In the genomic region with DNA sequence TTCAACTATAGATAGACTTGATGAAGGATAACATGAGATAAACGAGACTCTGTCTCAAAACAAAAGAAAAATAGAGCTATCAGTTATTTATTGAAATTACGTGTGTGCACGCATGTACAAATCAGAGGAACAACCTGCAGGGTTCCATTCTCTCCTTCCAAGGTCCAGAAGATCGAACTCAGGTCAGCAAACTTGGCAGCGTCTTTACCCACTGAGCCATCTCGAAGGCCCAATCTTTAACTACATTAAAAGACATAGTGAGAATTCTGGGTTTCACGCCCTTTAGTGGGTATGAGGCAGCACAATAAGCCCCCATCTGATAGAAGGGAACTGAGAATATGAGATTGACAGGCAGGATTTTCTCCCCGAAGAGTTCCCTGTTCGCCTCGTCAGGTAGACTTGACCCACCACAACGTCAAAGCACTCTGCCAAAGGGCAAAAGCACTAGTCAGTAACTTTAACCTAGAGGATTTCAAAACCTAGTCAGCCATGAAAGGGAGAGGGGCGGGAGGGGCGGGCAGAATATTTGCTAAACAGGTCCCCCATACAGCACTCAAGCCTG, we compare ENCODE assay signal across 8 mouse cellular contexts. TPM values are rescaled to one million over a fixed set of nuclear protein-coding genes. Genes with fewer than 3 reads are reported as not detected.
DNase-seq lines count a peak whose midpoint lies in the region; ATAC-seq and TF ChIP-seq lines count a peak whose summit lies in the region.

No protein-coding gene starts in this region.

- no peak for ATAC-seq in lung, embryonic 14.5 days (ENCODE audit: insufficient read depth)
- no peak for ATAC-seq in limb, embryonic 11.5 days (ENCODE audit: insufficient number of reproducible peaks, low FRiP score, low TSS enrichment, low read depth)
- no peak for ATAC-seq in stomach, embryonic 14.5 days (ENCODE audit: insufficient number of reproducible peaks, insufficient read depth, low FRiP score, low read depth)

- H3K4me2 ChIP-seq in lung, embryonic 14.5 days = peak overlapping the region; percentile 95
- H3K4me2 ChIP-seq in limb, embryonic 11.5 days (ENCODE audit: low read depth, severe bottlenecking) = peak overlapping the region; percentile 86
- H3K4me2 ChIP-seq in stomach, embryonic 14.5 days (replicated peaks; ENCODE audit: low read depth, low read length) = peak overlapping the region; percentile 92

- no peaks in the 10 kb centered on the region; the same call in 1 of the 2 replicates for H3K4me1 ChIP-seq in lung, embryonic 14.5 days (ENCODE audit: insufficient read depth)
- peaks cover 42% of the 10 kb centered on the region for H3K4me1 ChIP-seq in hindbrain, embryonic 10.5 days (replicated peaks)
- peaks cover 7% of the 10 kb centered on the region for H3K4me1 ChIP-seq in limb, embryonic 11.5 days (ENCODE audit: control insufficient read depth, insufficient read depth, low read length)
- H3K4me1 ChIP-seq in stomach, embryonic 14.5 days (ENCODE audit: control insufficient read depth, insufficient read depth, low read length) = peaks cover 23% of the 10 kb centered on the region; the same call in 1 of the 2 replicates

- H3K27ac ChIP-seq in lung, embryonic 14.5 days (ENCODE audit: low read depth) = no peak overlapping the region
- peak overlapping the region; percentile 93 for H3K27ac ChIP-seq in hindbrain, embryonic 10.5 days
- no peak overlapping the region for H3K27ac ChIP-seq in limb, embryonic 11.5 days (replicated peaks; ENCODE audit: low read depth, low read length)
- no peak overlapping the region for H3K27ac ChIP-seq in stomach, embryonic 14.5 days (ENCODE audit: low read length)

- peak overlapping the region; percentile 64 for H3K4me3 ChIP-seq in lung, embryonic 14.5 days (ENCODE audit: low read depth, low read length)
- peak overlapping the region; percentile 82 for H3K4me3 ChIP-seq in hindbrain, embryonic 10.5 days
- H3K4me3 ChIP-seq in limb, embryonic 11.5 days (ENCODE audit: low read depth, low read length) = peak overlapping the region; percentile 75
- H3K4me3 ChIP-seq in stomach, embryonic 14.5 days (ENCODE audit: low read depth, low read length) = peak overlapping the region; percentile 69

- H3K27me3 ChIP-seq in lung, embryonic 14.5 days (ENCODE audit: insufficient read depth, low read length) = no peaks in the 10 kb centered on the region
- peaks cover 7% of the 10 kb centered on the region; the same call in 1 of the 2 replicates for H3K27me3 ChIP-seq in hindbrain, embryonic 10.5 days (ENCODE audit: insufficient read depth, poor library complexity, severe bottlenecking)
- no peaks in the 10 kb centered on the region for H3K27me3 ChIP-seq in limb, embryonic 11.5 days (ENCODE audit: control insufficient read depth, insufficient read depth, low read length)
- H3K27me3 ChIP-seq in stomach, embryonic 14.5 days (ENCODE audit: control insufficient read depth, insufficient read depth, low read length) = no peaks in the 10 kb centered on the region

- H3K9ac ChIP-seq in lung, embryonic 14.5 days = peak overlapping the region; percentile 62
- H3K9ac ChIP-seq in limb, embryonic 11.5 days (ENCODE audit: low read length) = peak overlapping the region; percentile 54
- H3K9ac ChIP-seq in stomach, embryonic 14.5 days (replicated peaks; ENCODE audit: low read depth, low read length) = peak overlapping the region; percentile 50

- H3K36me3 ChIP-seq in lung, embryonic 14.5 days (ENCODE audit: insufficient read depth) = no peaks in the 10 kb centered on the region
- no peaks in the 10 kb centered on the region for H3K36me3 ChIP-seq in hindbrain, embryonic 10.5 days
- no peaks in the 10 kb centered on the region for H3K36me3 ChIP-seq in limb, embryonic 11.5 days (ENCODE audit: control insufficient read depth, insufficient read depth, low read length)
- no peaks in the 10 kb centered on the region for H3K36me3 ChIP-seq in stomach, embryonic 14.5 days (ENCODE audit: control insufficient read depth, insufficient read depth, low read length)

- WGBS in lung, embryonic 14.5 days = 46% methylated on average over 13 of the region's 13 CpGs
- WGBS in hindbrain, embryonic 10.5 days = 44% methylated on average over 13 of the region's 13 CpGs
- 50% methylated on average over 13 of the region's 13 CpGs for WGBS in limb, embryonic 11.5 days
- 47% methylated on average over 13 of the region's 13 CpGs for WGBS in stomach, embryonic 14.5 days

- DNase-seq in lung, embryonic 14.5 days = no peak
- DNase-seq in lung, postnatal 36 days = no peak
- DNase-seq in hindbrain, embryonic 10.5 days (ENCODE audit: low spot score) = no peak
- no peak for DNase-seq in limb, embryonic 11.5 days (ENCODE audit: low spot score)
- DNase-seq in urinary bladder, postnatal 10 days (ENCODE audit: low spot score) = no peak
- no peak for DNase-seq in lung, postnatal 4 days
- DNase-seq in c-Kit-positive CD71-positive TER-119-positive erythroid progenitor cells, embryonic 14.5 days (ENCODE audit: low spot score) = no peak

- TF ChIP-seq CTCF in lung, embryonic 14.5 days (IDR thresholded peaks at IDR 0.05; ENCODE audit: low read depth) = no peak

- H3K9me3 ChIP-seq in lung, embryonic 14.5 days (ENCODE audit: low read depth, low read length) = no peaks in the 10 kb centered on the region
- H3K9me3 ChIP-seq in hindbrain, embryonic 10.5 days = no peaks in the 10 kb centered on the region
- H3K9me3 ChIP-seq in limb, embryonic 11.5 days (ENCODE audit: control insufficient read depth, low read length) = no peaks in the 10 kb centered on the region
- no peaks in the 10 kb centered on the region for H3K9me3 ChIP-seq in stomach, embryonic 14.5 days (ENCODE audit: control insufficient read depth, low read depth, low read length)

RNA-seq across cellular contexts. Expression of gene Castor2, which starts 1.1 kb away (rescaled TPM):
- polyA plus RNA-seq in lung, embryonic 14.5 days (2014; fragmentation: Nextera tagmentation; extraction: Ambion mirVana) = 3.7 and 4.9 TPM in 2 replicates
- polyA plus RNA-seq in hindbrain, embryonic 10.5 days (2016; fragmentation: Nextera tagmentation; extraction: Ambion mirVana) = 10.3 TPM in 2 replicates
- 9.2 and 11.8 TPM in 2 replicates for polyA plus RNA-seq in limb, embryonic 11.5 days (2014; fragmentation: Nextera tagmentation; extraction: Ambion mirVana)
- polyA plus RNA-seq in stomach, embryonic 14.5 days (2014; fragmentation: Nextera tagmentation; extraction: Ambion mirVana) = 5.0 and 6.1 TPM in 2 replicates
